Mouse (Mus musculus) hindbrain, postnatal 0 days (tissue): ENCODE data around the gene Krtap12-1. TPM values are rescaled to one million over a fixed set of nuclear protein-coding genes. Genes with fewer than 3 reads are reported as not detected.
A peak's percentile ranks its signal among the peaks of the same experiment; 100 is the strongest.

Experiments
- ATAC-seq: fragments of 200-750 bp; cut with Nextera tagmentation; 2 replicates; pipeline ENCODE4 v1.8.0; 2017; ENCODE audit warnings: mild to moderate bottlenecking, moderate TSS enrichment, moderate library complexity
- DNase-seq: peaks from one replicate; pipeline ENCODE4 v3.0.0-alpha.2; 2015; ENCODE audit warnings: low spot score
- H3K27ac ChIP-seq: fragments of 300-500 bp; sonication (generic); 2 replicates; pipeline ENCODE4 v1.5.1; 2014; ENCODE audit warnings: mild to moderate bottlenecking
- H3K27me3 ChIP-seq: fragments of 300-500 bp; sonication (generic); 2 replicates; pipeline ENCODE4 v1.6.1; 2014; ENCODE audit warnings: low read length, mixed read lengths; ENCODE audit not compliant: insufficient read depth
- H3K36me3 ChIP-seq: fragments of 300-500 bp; sonication (generic); 2 replicates; pipeline ENCODE4 v1.6.1; 2014; ENCODE audit warnings: low read length, mixed read lengths; ENCODE audit not compliant: insufficient read depth
- H3K4me1 ChIP-seq: fragments of 300-500 bp; sonication (generic); 2 replicates; pipeline ENCODE4 v1.6.1; 2014; ENCODE audit warnings: antibody characterized with exemption, low read length, mixed read lengths; ENCODE audit not compliant: insufficient read depth
- H3K4me2 ChIP-seq: fragments of 300-500 bp; sonication (generic); 2 replicates; pipeline ENCODE4 v1.6.1; 2014; ENCODE audit warnings: low read depth, mild to moderate bottlenecking, low read length, moderate library complexity, mixed read lengths
- H3K4me3 ChIP-seq: fragments of 300-500 bp; sonication (generic); 2 replicates; pipeline ENCODE4 v1.5.1; 2014; ENCODE audit warnings: low read length
- H3K9ac ChIP-seq: fragments of 300-500 bp; sonication (generic); replicated peaks from 2 replicates; pipeline ENCODE4 v1.6.1; 2014; ENCODE audit warnings: mild to moderate bottlenecking, low read length, moderate library complexity, mixed read lengths
- H3K9me3 ChIP-seq: fragments of 300-500 bp; sonication (generic); 2 replicates; pipeline ENCODE4 v1.6.1; 2016; ENCODE audit warnings: low read length, mixed read lengths
- CTCF ChIP-seq: IDR thresholded peaks from 2 replicates; pipeline ENCODE4 v1.5.1; 2016; ENCODE audit warnings: antibody characterized with exemption, control low read depth, low read depth
- WGBS: fragments of 180-500 bp; shearing (Covaris S2); extraction: QIAGEN DNeasy Blood & Tissue Kit; methylation state at CpG from one replicate; pipeline ENCODE4 v1.1.7; 2014; 5-methylcytosine and 5-hydroxymethylcytosine counted together
- polyA plus RNA-seq: library from polyadenylated mRNA; unstranded; fragments of >200 nt; fragmentation: Nextera tagmentation; extraction: Ambion mirVana; gene quantifications from 2 replicates; pipeline ENCODE4 v1.2.1, GENCODE M21; 2015
- total RNA-seq: library from RNA; depleted of rRNA; stranded (reverse); fragments of >200 nt; gene quantifications from 2 replicates; pipeline ENCODE4 v1.2.3, GENCODE M21; 2014

Gene Krtap12-1
- total and polyA plus RNA-seq, 2 experiments from 2014 or later: not detected

DNA sequence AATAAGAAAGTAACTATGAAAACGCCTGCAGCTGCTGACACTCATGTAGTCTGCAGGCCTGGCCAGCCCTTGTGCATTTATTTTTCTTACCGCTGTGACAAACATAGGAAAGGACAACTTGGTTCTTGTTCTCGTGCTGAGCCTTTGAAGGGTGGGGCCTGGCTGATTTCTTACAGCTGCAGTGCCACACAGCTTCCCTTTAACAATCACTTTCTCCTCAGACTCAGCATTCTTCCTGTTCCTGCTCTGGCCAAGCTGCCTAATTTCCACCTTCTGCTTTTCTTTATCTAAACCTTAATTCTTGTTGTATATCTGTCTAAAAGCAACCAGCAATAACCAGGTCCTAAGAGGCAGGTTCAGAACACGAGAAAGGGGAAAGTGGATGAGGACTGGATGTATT, 6.7 kb upstream of the Krtap12-1 start:
- no peak overlapping the region for H3K27ac ChIP-seq
- H3K9me3 ChIP-seq: no peaks in the 10 kb centered on the region
- no peaks in the 10 kb centered on the region for H3K27me3 ChIP-seq
- H3K9ac ChIP-seq: no peak overlapping the region
- H3K36me3 ChIP-seq: no peaks in the 10 kb centered on the region
- no peak overlapping the region for H3K4me3 ChIP-seq
- no peak for TF ChIP-seq CTCF
- DNase-seq (no peak), ATAC-seq (no peak)
- 65% methylated on average over 4 of the region's 4 CpGs for WGBS
- no peaks in the 10 kb centered on the region for H3K4me1 ChIP-seq
- H3K4me2 ChIP-seq: no peak overlapping the region

DNA sequence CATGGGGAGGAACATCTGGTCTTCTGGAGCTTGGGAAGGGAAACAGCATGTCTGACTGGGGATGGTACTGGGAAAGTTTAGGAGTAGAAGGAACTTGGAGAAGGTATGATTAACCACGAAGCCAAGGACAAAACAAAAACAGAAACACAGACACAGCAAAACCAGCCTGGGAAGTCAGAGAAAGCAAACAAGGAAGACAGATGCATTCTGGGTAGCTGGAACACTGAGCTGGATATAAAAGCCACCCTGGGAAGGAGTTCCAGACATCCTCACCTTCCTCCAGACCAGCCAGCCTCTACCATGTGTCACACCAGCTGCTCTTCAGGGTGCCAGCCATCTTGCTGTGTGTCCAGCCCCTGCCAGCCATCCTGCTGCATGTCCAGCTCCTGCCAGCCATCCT, 4.9 kb upstream of the Krtap12-1 start, which contains the start of gene Gm10142:
Gene Gm10142, plus strand, starts transcription at position 301 of the 400 bp plus-strand sequence.
- H3K27ac ChIP-seq: no peak within 1 kb of the TSS
- no peak within 1 kb of the TSS for H3K9ac ChIP-seq
- H3K4me2 ChIP-seq: no peak within 1 kb of the TSS
- no peak for ATAC-seq
- no peaks in the 10 kb centered on the region for H3K4me1 ChIP-seq
- H3K36me3 ChIP-seq: no peaks in the 10 kb centered on the region
- no peak for TF ChIP-seq CTCF
- H3K27me3 ChIP-seq: no peaks in the 10 kb centered on the region
- WGBS: 88% methylated on average over 1 of the region's 1 CpGs
- 0 out of 2 replicates have a peak, but pooled peaks cover 2% of the 10 kb centered on the region for H3K9me3 ChIP-seq
- no peak within 1 kb of the TSS for H3K4me3 ChIP-seq
- DNase-seq: no peak

DNA sequence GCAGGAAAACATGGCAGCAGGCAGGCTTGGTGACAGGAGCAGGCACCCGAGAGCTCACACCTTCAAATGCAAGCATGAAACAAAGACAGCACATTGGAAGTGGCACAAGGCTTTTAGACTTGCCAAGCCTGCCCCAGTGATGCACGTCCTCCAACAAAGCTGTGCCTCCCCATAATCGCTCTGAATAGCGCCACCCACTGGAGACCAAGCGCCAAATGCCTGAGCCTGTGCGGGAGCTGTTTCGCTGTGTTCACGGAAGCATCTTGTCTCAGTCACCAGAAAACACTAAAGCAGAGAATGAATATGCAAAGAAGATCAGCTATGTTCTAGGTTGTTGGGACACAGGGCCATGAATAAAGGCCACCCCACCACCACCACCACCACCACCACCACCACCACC, 4.5 kb downstream of the Krtap12-1 start:
- Histone ChIP-seq H3K27ac (no peak overlapping the region), H3K9me3 (0 out of 2 replicates have a peak, but pooled peaks cover 2% of the 10 kb centered on the region), H3K9ac (no peak overlapping the region), H3K4me2 (no peak overlapping the region), H3K4me3 (no peak overlapping the region), H3K27me3 (no peaks in the 10 kb centered on the region), H3K4me1 (no peaks in the 10 kb centered on the region), H3K36me3 (no peaks in the 10 kb centered on the region)
- TF ChIP-seq CTCF: no peak
- DNase-seq: no peak
- 76% methylated on average over 8 of the region's 8 CpGs for WGBS
- ATAC-seq: no peak

DNA sequence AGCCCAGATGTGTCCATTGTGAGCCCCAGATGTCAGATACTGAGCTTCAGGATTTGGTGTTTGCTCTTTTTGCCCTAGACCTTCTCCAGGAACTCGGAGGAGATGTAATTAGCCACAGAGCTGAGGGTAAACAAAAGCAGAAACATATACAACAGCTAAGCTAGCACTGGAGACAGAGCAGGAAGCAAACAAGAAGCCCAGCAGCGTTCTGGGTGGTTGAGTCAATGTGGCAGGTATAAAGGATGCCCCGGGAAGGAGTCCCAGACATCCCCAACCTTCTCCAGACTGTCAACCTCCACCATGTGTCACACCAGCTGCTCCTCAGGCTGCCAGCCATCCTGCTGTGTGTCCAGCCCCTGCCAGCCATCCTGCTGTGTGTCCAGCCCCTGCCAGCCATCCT, 5.8 kb downstream of the Krtap12-1 start, which contains the start of gene Gm10100:
Gene Gm10100, plus strand, starts transcription at position 301 of the 400 bp plus-strand sequence.
- H3K9me3 ChIP-seq: no peaks in the 10 kb centered on the region
- ATAC-seq (no peak), DNase-seq (no peak)
- H3K4me3 ChIP-seq: no peak within 1 kb of the TSS
- H3K4me2 ChIP-seq: no peak within 1 kb of the TSS
- WGBS: 22% methylated on average over 3 of the region's 3 CpGs
- H3K27me3 ChIP-seq: no peaks in the 10 kb centered on the region
- no peaks in the 10 kb centered on the region for H3K4me1 ChIP-seq
- no peak within 1 kb of the TSS for H3K27ac ChIP-seq
- no peak for TF ChIP-seq CTCF
- H3K9ac ChIP-seq: no peak within 1 kb of the TSS
- H3K36me3 ChIP-seq: no peaks in the 10 kb centered on the region

DNA sequence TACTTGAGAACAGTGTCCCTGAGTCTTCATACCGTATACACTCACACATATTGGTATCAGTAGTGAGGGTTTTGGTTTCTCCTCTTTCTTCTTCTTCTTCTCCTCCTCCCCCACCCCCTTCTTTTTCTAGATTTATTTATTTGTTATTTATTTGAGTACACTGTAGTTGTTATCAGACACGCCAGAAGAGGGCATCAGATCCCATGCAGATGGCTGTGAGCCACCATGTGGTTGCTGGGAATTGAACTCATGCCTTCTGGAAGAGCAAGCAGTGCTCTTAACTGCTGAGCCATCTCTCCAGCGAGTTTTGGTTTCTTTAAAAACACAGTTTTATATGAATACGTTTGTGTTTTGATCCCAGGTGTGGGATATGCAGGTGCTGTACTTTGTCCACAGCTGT, 7.9 kb downstream of the Krtap12-1 start:
- H3K4me3 ChIP-seq: no peak overlapping the region
- no peaks in the 10 kb centered on the region for H3K9me3 ChIP-seq
- WGBS: 68% methylated on average over 4 of the region's 4 CpGs
- no peaks in the 10 kb centered on the region for H3K36me3 ChIP-seq
- DNase-seq (no peak), ATAC-seq (no peak)
- H3K4me2 ChIP-seq: no peak overlapping the region
- no peak overlapping the region for H3K27ac ChIP-seq
- no peaks in the 10 kb centered on the region for H3K4me1 ChIP-seq
- no peaks in the 10 kb centered on the region for H3K27me3 ChIP-seq
- no peak overlapping the region for H3K9ac ChIP-seq
- peak; percentile 28 for TF ChIP-seq CTCF

DNA sequence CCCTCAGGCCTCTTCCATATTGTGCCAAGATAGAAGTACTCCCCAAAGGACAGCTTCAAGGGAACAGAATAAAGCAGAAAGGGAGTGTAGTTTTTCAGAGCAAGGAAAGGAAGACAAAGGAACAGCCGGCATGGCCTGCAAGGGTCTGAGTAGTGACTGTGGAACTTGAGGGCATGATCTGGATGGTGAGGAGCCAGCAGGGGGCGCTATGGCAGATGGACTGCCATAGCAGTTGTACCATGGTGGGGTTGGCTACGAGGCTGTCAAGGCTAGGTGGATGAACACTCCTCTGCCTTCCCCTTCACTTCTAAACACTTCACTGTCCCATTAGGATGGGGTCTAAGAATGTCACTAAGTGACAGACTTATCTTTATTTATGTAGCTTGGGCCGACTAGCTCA, 8.8 kb downstream of the Krtap12-1 start:
- Histone ChIP-seq H3K4me1 (no peaks in the 10 kb centered on the region), H3K36me3 (no peaks in the 10 kb centered on the region), H3K9ac (no peak overlapping the region), H3K27me3 (no peaks in the 10 kb centered on the region), H3K9me3 (no peaks in the 10 kb centered on the region), H3K4me3 (no peak overlapping the region), H3K27ac (no peak overlapping the region), H3K4me2 (no peak overlapping the region)
- peak; percentile 34 for TF ChIP-seq CTCF
- DNase-seq (no peak), ATAC-seq (no peak)
- 55% methylated on average over 4 of the region's 4 CpGs for WGBS

DNA sequence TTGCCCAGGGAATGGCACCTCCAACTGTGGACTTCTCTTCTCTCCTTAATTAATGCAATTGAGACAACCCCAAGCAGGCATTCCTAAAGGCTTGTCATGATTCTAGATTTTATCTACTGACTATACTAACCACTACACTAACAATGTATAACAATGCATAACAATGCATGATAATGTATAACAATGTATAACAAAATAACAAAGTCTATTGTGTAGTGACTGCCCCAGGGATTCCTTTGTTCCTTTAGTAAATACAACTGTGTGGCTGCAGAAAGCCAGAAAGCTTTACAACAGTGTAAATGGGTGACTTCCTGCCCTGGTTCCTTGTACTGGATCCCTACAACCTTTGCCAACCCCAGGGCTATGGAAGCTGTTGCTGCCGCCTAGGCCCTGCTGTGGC, 15.5 kb downstream of the Krtap12-1 start:
- no peak overlapping the region for H3K9ac ChIP-seq
- 95% methylated on average over 1 of the region's 1 CpGs for WGBS

More for the DNA sequence above, 15.5 kb downstream of the Krtap12-1 start:
- Histone ChIP-seq H3K4me3 (no peak overlapping the region), H3K4me1 (no peaks in the 10 kb centered on the region), H3K4me2 (no peak overlapping the region), H3K36me3 (no peaks in the 10 kb centered on the region), H3K27ac (no peak overlapping the region), H3K27me3 (no peaks in the 10 kb centered on the region), H3K9me3 (no peaks in the 10 kb centered on the region)
- ATAC-seq (no peak), DNase-seq (no peak)
- no peak for TF ChIP-seq CTCF
